Mouse (Mus musculus) cortical plate, adult 2 months (tissue): ENCODE measurements around the gene Btg1. TPM values are rescaled to one million over a fixed set of nuclear protein-coding genes. Genes with fewer than 3 reads are reported as not detected.

Experiments
- H3K27ac ChIP-seq: fragments of 200-500 bp; 2 replicates; pipeline ENCODE4 v1.5.1; 2012; ENCODE audit warnings: low read length, control low read depth, inconsistent platforms; ENCODE audit not compliant: insufficient read depth
- H3K4me1 ChIP-seq: fragments of 200-500 bp; 2 replicates; pipeline ENCODE4 v1.6.1; 2011; ENCODE audit warnings: low read length; ENCODE audit not compliant: control insufficient read depth, insufficient read depth
- H3K4me3 ChIP-seq: fragments of 200-500 bp; 2 replicates; pipeline ENCODE4 v1.5.1; 2011; ENCODE audit warnings: mild to moderate bottlenecking, low read length, control low read depth; ENCODE audit not compliant: insufficient read depth
- CTCF ChIP-seq: fragments of 200-500 bp; IDR thresholded peaks from 2 replicates; pipeline ENCODE4 v1.5.1; 2011; ENCODE audit warnings: mild to moderate bottlenecking, control low read depth, low read length; ENCODE audit not compliant: insufficient read depth; ENCODE audit errors: extremely low read depth
- POLR2A ChIP-seq: fragments of 200-500 bp; IDR thresholded peaks from 2 replicates; pipeline ENCODE4 v1.6.1; 2011; ENCODE audit warnings: mild to moderate bottlenecking, low read length, control low read depth; ENCODE audit not compliant: insufficient read depth; ENCODE audit errors: extremely low read depth
- polyA plus RNA-seq: library from polyadenylated mRNA; depleted of rRNA; stranded (reverse); fragments of >200 nt; gene quantifications from 2 replicates; pipeline ENCODE4 v1.2.3, GENCODE M21; 2012

The Btg1 gene
- polyA plus RNA-seq, 1 experiment: 18.6 TPM

DNA sequence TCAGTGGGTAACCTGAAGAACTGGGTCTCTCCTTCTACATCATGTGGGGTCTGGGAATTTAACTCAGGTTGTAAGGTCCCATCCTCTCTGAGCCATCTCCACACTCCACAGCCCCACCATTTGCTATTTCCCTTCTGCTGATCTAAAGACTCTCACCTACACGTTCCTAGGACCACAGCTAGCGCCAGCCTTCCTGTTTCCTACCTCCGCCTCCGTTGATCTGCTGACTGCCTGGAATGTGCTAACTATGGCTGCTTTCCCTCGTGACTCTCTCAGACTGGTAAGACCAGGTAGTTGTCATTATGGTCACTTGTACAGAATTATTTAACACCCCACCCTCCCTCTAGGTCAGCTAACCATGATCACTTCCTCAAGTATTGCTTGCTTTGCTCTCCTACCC is 13.3 kb downstream of the Btg1 start:
- Histone ChIP-seq H3K4me3 (no peak overlapping the region), H3K27ac (no peak overlapping the region)

DNA sequence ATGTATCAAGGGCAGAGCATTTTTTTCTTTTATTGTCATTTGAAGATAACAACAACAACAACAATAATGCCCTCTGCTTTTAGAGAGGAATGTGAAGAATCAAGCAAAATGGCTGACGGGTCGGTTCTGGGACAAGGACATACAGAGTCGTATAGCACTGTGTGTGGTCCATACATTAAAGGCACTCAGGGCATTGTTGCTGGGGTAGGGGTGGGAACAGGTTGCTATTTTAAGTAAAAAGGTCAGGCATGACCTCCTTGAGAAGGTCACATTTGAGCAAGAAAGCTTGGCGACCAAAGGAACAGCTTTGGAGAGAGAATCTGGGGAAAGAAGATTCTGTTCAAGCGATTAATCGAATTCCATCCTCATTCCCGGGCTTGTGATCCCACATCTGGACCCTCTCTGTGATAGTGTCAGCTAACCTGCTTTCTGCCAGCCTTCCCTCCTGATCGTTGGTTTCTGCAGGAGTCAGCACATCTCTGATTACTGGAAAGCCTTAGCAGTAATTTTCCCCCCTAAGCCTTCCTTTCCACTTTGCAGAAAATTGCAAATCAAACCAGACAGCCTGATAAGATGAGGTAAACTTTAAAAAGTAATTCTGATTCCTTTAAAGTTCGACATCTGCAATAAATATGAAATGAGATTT is 14.4 kb downstream of the Btg1 start:
- Histone ChIP-seq H3K27ac (no peak overlapping the region), H3K4me1 (peaks cover 3% of the 10 kb centered on the region), H3K4me3 (no peak overlapping the region)
- TF ChIP-seq CTCF (no peak), POLR2A (no peak)

More for the DNA sequence above, 13.3 kb downstream of the Btg1 start:
- peaks cover 3% of the 10 kb centered on the region for H3K4me1 ChIP-seq
- no peak for TF ChIP-seq CTCF
- TF ChIP-seq POLR2A: no peak

DNA sequence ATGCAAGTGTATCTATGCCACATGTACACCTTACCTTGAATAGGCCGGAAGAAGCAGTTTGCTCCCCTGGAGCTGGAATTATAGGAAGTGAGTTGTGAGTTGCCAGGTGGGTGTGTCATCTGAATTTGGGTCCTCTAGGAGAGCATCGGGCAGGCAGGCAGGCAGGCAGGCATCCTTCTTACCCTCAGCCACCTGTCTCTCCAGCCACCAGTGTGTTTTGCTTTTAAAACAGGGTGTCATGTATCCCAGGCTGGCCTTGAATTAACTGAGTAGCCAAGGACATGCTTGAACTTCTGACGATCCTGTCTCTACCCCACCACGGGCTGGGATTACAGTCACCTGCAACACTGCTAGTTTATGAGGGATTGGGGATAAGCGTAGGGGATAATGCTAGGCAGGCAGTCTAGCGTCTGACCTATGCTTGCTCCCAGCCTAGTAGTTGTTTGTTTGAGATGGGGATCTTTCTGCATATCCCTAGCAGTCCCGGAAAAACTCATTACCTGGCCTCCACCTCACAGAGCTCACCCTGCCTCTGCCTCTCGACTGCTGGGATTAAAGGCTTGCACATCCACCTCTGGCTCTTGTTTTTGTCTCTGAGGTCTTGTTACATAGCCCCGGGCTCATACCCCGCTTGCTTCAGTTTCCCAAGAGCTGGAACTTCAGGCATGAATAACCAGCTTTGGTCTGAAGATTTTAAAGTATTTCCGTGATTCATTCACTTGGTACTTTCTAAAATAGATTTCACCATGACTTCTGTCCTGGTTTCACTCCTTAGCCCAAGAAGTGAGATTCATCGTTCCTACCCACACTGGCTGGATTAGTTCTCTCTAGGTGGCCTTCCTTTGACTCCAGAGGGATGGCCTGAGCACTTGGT is 15.7 kb downstream of the Btg1 start:
- H3K27ac ChIP-seq: no peak overlapping the region
- H3K4me3 ChIP-seq: no peak overlapping the region
- H3K4me1 ChIP-seq: peaks cover 3% of the 10 kb centered on the region
- TF ChIP-seq CTCF: no peak
- TF ChIP-seq POLR2A: no peak

DNA sequence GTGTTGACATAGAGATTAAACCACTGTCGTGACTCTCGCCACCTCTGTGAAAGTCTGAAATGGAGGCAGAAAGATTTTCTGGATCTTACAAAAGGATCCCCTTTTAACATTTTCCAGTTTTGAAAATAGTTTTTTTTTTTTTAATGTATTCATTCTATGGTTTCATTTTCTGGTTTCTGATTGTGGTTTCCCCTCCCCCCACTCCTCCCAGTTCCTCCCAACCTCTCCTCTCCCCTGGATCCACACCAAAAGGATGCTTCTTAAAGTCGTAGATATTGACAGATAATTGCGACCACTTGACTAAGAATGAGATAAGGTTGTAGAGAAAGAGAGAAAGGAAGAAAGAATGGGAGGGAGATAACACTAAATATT is 16.3 kb downstream of the Btg1 start:
- H3K4me3 ChIP-seq: no peak overlapping the region
- peaks cover 3% of the 10 kb centered on the region for H3K4me1 ChIP-seq
- H3K27ac ChIP-seq: no peak overlapping the region
- TF ChIP-seq CTCF: no peak
- TF ChIP-seq POLR2A: no peak

DNA sequence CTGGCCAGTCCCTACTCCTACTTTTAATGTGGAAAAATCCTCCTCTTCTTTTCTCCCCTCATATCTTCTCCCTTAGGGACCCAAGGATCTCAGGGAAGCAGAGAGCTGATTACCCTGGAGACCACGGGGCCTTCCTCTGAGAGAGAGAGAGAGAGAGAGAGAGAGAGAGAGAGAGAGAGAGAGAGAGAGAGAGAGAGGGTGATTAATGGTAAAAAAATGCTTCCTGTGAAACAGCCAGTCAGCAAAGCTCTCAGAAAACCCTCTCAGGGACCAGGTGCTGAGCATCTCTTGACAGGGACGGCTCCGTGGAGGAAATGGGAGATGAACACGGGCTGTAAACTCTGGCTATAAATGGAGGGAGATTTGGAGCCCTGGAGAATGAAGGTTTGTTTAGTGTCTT is 18.7 kb downstream of the Btg1 start:
- TF ChIP-seq POLR2A (no peak), CTCF (no peak)
- H3K4me3 ChIP-seq: no peak overlapping the region
- peaks cover 3% of the 10 kb centered on the region; the same call in 1 of the 2 replicates for H3K4me1 ChIP-seq
- no peak overlapping the region for H3K27ac ChIP-seq

DNA sequence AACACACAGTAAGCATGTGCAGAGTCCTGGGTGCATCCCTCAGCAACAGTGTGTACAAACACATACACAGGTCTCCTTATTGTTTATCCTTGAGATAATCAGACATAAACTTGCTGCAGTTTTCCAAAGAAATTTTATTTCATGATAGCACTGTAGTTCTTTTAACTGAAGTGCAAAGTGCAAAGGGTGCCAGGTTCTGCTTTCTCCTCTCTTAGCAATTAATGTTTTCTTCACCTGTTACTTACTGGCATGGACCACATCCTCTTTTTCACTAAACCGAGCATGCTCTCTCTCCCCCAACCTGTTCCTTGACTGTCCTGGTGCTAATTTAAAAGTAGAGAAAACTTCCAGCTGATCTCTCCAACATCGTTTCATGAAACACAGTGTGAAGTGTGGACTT is 21.7 kb downstream of the Btg1 start:
- no peak overlapping the region for H3K27ac ChIP-seq
- TF ChIP-seq CTCF (no peak), POLR2A (no peak)
- H3K4me3 ChIP-seq: no peak overlapping the region
- H3K4me1 ChIP-seq: peaks cover 3% of the 10 kb centered on the region; the same call in 1 of the 2 replicates

DNA sequence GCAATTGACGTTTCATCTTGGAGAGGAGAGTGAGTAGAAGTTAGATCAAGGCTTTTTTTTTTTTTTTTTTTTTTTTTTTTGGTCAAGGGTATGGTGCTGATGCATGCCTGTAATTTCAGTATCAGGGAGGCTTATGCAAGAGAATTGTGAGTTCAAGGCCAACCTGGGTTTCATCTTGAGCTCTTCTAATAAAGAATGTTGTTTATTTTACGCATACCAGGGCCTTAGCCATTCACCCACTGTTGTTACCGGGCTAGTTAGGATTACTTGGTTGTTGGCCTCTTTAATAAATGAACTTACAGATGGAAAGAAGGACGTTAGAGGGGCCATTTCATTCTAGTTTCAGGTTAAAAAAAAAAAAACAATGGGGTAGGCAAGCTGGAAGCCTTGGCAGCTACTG is 25.2 kb downstream of the Btg1 start:
- Histone ChIP-seq H3K27ac (no peak overlapping the region), H3K4me3 (no peak overlapping the region), H3K4me1 (no peaks in the 10 kb centered on the region)
- TF ChIP-seq CTCF (no peak), POLR2A (no peak)

DNA sequence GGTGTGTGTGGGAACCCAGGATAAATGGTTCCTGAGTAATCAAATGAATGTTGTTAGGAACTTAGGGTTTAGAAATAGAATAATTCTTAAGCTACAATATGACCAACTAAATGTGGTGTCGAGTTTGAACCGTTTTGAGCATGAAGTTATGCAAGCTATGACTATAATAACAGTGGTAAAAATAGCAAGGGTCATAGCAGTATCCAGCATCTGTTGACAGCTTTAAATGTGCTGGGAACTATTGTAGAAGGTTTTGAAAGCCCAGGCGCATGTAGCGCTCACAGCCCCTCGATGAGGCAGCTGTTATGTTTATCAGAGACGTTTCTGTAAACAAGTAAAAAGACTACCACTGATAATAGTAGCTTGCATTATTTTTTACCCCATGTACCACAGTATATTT is 25.9 kb downstream of the Btg1 start:
- Histone ChIP-seq H3K27ac (no peak overlapping the region), H3K4me3 (no peak overlapping the region), H3K4me1 (no peaks in the 10 kb centered on the region)
- no peak for TF ChIP-seq POLR2A
- no peak for TF ChIP-seq CTCF

DNA sequence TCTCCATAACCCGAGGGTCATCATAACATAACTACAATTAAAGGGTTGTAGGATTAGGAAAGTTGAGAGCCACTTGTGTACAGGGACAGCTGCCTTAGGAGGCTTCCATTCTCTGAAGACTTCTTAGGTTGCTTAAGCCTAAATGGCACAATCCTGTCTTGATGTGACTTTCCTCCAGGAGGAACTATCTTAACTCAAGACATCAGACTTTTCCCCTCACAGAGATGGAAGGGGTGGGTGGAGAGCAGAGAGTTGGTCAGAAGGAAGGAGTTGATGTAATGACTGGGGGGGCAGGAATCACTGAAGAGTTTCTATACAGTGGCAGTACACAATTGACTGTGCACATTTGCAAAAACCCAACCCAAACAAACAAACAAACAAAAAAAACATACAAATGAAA is 28.4 kb downstream of the Btg1 start:
- Histone ChIP-seq H3K4me1 (no peaks in the 10 kb centered on the region), H3K4me3 (no peak overlapping the region), H3K27ac (no peak overlapping the region)
- TF ChIP-seq CTCF (no peak), POLR2A (no peak)

DNA sequence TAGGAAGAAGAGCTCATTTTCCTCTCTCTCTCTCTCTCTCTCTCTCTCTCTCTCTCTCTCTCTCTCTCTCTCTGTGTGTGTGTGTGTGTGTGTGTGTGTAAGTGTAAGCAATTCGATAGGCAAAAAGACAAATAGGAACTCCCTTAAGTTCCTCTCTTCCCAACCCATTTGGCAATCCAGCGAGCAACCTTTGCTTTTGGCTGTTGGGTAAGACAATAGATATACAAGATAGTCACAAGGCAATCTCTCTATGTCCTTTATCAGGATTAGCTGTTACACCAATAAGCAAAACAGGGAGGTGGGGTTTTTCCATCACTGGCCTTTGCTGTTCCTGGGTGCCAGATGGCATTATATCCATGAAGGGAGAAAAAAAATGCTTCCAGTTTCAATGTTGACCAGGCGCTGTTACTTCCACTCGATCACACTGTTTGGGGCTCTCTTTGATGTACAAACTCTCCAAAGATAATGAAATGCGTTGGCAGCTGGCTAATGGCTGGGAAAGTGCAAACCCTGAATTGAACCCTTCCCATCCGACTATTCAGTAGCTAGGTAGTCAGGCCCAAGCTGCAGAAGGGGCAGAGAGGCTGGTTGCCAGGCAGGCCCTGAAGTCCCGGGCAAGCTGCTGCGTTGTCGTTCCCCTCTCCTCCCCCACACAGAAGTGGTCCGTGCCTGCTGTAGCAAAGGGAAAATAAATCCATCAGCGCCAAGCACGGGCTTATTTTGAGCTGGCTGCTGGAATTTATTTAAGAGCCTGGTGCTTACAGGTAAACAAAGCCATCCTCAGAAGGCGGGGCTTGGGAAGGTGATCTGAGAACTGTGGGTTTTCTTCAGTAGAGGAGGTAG is 29.4 kb downstream of the Btg1 start:
- no peak overlapping the region for H3K4me3 ChIP-seq
- TF ChIP-seq CTCF (no peak), POLR2A (no peak)
- H3K27ac ChIP-seq: no peak overlapping the region
- H3K4me1 ChIP-seq: no peaks in the 10 kb centered on the region
